In the genomic region with DNA sequence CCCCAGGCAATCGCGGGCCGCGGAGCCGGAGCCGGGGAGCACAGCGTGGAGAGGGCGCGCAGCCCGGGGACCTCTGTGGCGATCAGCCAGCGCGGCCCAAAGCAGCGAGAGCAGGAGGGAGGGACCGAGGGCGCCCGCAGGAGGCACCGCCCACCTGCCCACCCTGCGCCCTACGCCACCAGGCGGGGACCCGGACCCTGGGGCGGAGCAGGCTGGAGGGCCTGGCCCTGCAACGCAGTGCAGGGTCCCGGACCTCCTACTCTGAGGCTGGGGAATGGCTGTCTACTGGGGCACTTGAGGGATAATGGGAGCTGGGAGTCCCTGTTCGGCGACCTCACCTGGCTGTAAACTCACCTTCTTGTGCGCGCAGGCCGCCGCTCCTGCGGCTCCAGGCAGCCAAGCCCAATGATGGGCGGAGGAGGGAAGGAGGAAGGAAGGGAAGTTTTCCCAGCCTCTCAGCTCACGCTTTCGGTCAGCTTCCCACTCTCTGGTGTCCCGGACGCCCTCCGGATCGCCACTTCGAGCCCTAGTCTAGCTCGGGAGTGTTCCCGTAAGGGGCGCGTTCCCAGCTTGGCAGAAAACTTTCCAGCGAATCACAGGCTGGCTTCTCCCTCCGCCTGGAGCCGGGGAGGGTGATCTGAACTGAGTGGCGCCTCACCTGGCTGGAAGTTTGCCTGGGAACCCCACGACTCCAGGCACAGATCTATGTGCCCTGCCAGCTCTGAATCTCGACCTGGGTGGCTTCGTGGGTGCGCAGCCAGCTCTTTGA, we compare ENCODE assay signal across 8 mouse cellular contexts. TPM values are rescaled to one million over a fixed set of nuclear protein-coding genes. Genes with fewer than 3 reads are reported as not detected.
A peak's percentile ranks its signal among the peaks of the same experiment; 100 is the strongest.
DNase-seq lines count a peak whose midpoint lies in the region; ATAC-seq lines count a peak whose summit lies in the region.

A gene (minus strand): TSS at position 174 of the 769 bp plus-strand sequence.

- ATAC-seq in embryonic facial prominence, embryonic 14.5 days (ENCODE audit: low read depth): peak; percentile 88
- ATAC-seq in stomach, embryonic 14.5 days (ENCODE audit: insufficient number of reproducible peaks, insufficient read depth, low FRiP score, low read depth): peak; percentile 92

- H3K79me2 ChIP-seq in macrophage (ENCODE audit: inconsistent target): peaks cover 43% of the 10 kb centered on the region

- peak within 1 kb of the TSS; percentile 73 for H3K9ac ChIP-seq in embryonic facial prominence, embryonic 14.5 days (ENCODE audit: low read depth, low read length)
- peak within 1 kb of the TSS; percentile 53 for H3K9ac ChIP-seq in stomach, embryonic 14.5 days (replicated peaks; ENCODE audit: low read depth, low read length)

- DNase-seq in A20 (ENCODE audit: low read depth, low spot score): peak; percentile 76
- DNase-seq in adrenal gland, postnatal 10 days: peak; percentile 75
- DNase-seq in embryonic facial prominence, embryonic 14.5 days (ENCODE audit: low spot score): peak; percentile 67
- DNase-seq in heart, postnatal 10 days: peak; percentile 72 to 81
- DNase-seq in kidney, postnatal 25 days: peak; percentile 80 to 91
- DNase-seq in MN1 (ENCODE audit: low spot score): no peak

- under 1% methylated on average over 28 of the region's 52 CpGs for WGBS in embryonic facial prominence, embryonic 14.5 days
- 3% methylated on average over 44 of the region's 52 CpGs for WGBS in macrophage (ENCODE audit: missing documents)
- under 1% methylated on average over 52 of the region's 52 CpGs for whole genome bisulfite sequencing in stomach, embryonic 14.5 days

- H3K27ac ChIP-seq in embryonic facial prominence, embryonic 14.5 days (replicated peaks; ENCODE audit: low read depth, low read length): peak within 1 kb of the TSS; percentile 54
- no peak within 1 kb of the TSS for H3K27ac ChIP-seq in macrophage
- peak within 1 kb of the TSS; percentile 92 for H3K27ac ChIP-seq in stomach, embryonic 14.5 days (ENCODE audit: low read length)

- H3K27me3 ChIP-seq in embryonic facial prominence, embryonic 14.5 days (replicated peaks; ENCODE audit: control insufficient read depth, insufficient read depth, low read length): no peaks in the 10 kb centered on the region
- no peaks in the 10 kb centered on the region for H3K27me3 ChIP-seq in stomach, embryonic 14.5 days (ENCODE audit: control insufficient read depth, insufficient read depth, low read length)

- no peaks in the 10 kb centered on the region for H3K36me3 ChIP-seq in embryonic facial prominence, embryonic 14.5 days (ENCODE audit: control insufficient read depth, insufficient read depth, low read length)
- H3K36me3 ChIP-seq in macrophage (ENCODE audit: inconsistent target): no peaks in the 10 kb centered on the region
- H3K36me3 ChIP-seq in stomach, embryonic 14.5 days (ENCODE audit: control insufficient read depth, insufficient read depth, low read length): no peaks in the 10 kb centered on the region

- H3K4me3 ChIP-seq in embryonic facial prominence, embryonic 14.5 days (ENCODE audit: low read depth, low read length): peak within 1 kb of the TSS; percentile 59
- peak within 1 kb of the TSS; percentile 39 for H3K4me3 ChIP-seq in macrophage (ENCODE audit: inconsistent target)
- peak within 1 kb of the TSS; percentile 70 for H3K4me3 ChIP-seq in stomach, embryonic 14.5 days (ENCODE audit: low read depth, low read length)

- intact Hi-C loops in heart, postnatal 10 days (cut with DNase I): loop anchor here (5.0 kb wide), 1 partner anchor 77 kb away; no protein-coding TSS in a partner anchor

- H3K4me2 ChIP-seq in embryonic facial prominence, embryonic 14.5 days (ENCODE audit: low read depth, low read length): peak within 1 kb of the TSS; percentile 82
- H3K4me2 ChIP-seq in stomach, embryonic 14.5 days (replicated peaks; ENCODE audit: low read depth, low read length): peak within 1 kb of the TSS; percentile 95

- peaks cover 26% of the 10 kb centered on the region for H3K4me1 ChIP-seq in embryonic facial prominence, embryonic 14.5 days (ENCODE audit: control insufficient read depth, insufficient read depth, low read length)
- H3K4me1 ChIP-seq in stomach, embryonic 14.5 days (ENCODE audit: control insufficient read depth, insufficient read depth, low read length): peaks cover 32% of the 10 kb centered on the region

- H3K9me3 ChIP-seq in embryonic facial prominence, embryonic 14.5 days (ENCODE audit: control insufficient read depth, low read length): no peaks in the 10 kb centered on the region
- no peaks in the 10 kb centered on the region for H3K9me3 ChIP-seq in stomach, embryonic 14.5 days (ENCODE audit: control insufficient read depth, low read depth, low read length)

RNA-seq across cellular contexts. Expression of the gene that starts here (rescaled TPM):
- total RNA-seq in adrenal gland, postnatal 10 days (2021): 1 to 10 TPM; 4.8 to 5.9 TPM
- 14.6 and 14.9 TPM in 2 replicates for polyA plus RNA-seq in embryonic facial prominence, embryonic 14.5 days (2014; fragmentation: Nextera tagmentation; extraction: Ambion mirVana)
- total RNA-seq in heart, postnatal 10 days (2021): 10 to 100 TPM; 23.2 to 26.9 TPM
- 10 to 100 TPM in 15 of 26 experiments, 1 to 10 TPM in 11; 1.0 to 26.5 (median 13.6) TPM for total RNA-seq in macrophage (2018; cell fraction: chromatin; rRNA removed)
- 10 to 100 TPM; 10.7 to 55.1 (median 38.2) TPM for total RNA-seq in macrophage (2018; cell fraction: cytosol; rRNA removed)
- total RNA-seq in macrophage (2018; cell fraction: nucleus; rRNA removed): 10 to 100 TPM; 13.4 to 65.3 (median 42.6) TPM
- 18.5 to 64.2 TPM (median 46.5 TPM) in 3 replicates for polyA plus RNA-seq in macrophage (2018)
- polyA plus RNA-seq in stomach, embryonic 14.5 days (2014; fragmentation: Nextera tagmentation; extraction: Ambion mirVana): 43.2 and 48.5 TPM in 2 replicates
